Mouse (Mus musculus) hindbrain, embryonic 10.5 days (tissue): Measurements from ENCODE around the gene Mboat7. TPM values are rescaled to one million over a fixed set of nuclear protein-coding genes. Genes with fewer than 3 reads are reported as not detected.

Experiments used
- DNase-seq: peaks from one replicate; pipeline ENCODE4 v3.0.0-alpha.2; 2017; ENCODE audit warnings: low spot score
- H3K27ac ChIP-seq: fragments of 300-500 bp; sonication (generic); 2 replicates; pipeline ENCODE4 v1.5.1; 2016; ENCODE audit warnings: mild to moderate bottlenecking, moderate library complexity
- H3K27me3 ChIP-seq: fragments of 300-500 bp; sonication (generic); 2 replicates; pipeline ENCODE4 v1.6.1; 2016; ENCODE audit warnings: mild to moderate bottlenecking; ENCODE audit not compliant: poor library complexity, insufficient read depth, severe bottlenecking
- H3K36me3 ChIP-seq: fragments of 300-500 bp; sonication (generic); 2 replicates; pipeline ENCODE4 v1.6.1; 2016; ENCODE audit warnings: mild to moderate bottlenecking, moderate library complexity
- H3K4me1 ChIP-seq: fragments of 300-500 bp; sonication (generic); replicated peaks from 2 replicates; pipeline ENCODE4 v1.6.1; 2016; ENCODE audit warnings: mild to moderate bottlenecking
- H3K4me3 ChIP-seq: fragments of 300-500 bp; sonication (generic); 2 replicates; pipeline ENCODE4 v1.5.1; 2016; ENCODE audit warnings: mild to moderate bottlenecking, moderate library complexity
- H3K9me3 ChIP-seq: fragments of 300-500 bp; sonication (generic); 2 replicates; pipeline ENCODE4 v1.6.1; 2016; ENCODE audit warnings: mild to moderate bottlenecking, moderate library complexity
- WGBS: fragments of 180-500 bp; shearing (Covaris S2); methylation state at CpG from one replicate; pipeline ENCODE4 v1.1.7; 2016; 5-methylcytosine and 5-hydroxymethylcytosine counted together
- polyA plus RNA-seq: library from polyadenylated mRNA; unstranded; fragments of >200 nt; fragmentation: Nextera tagmentation; extraction: Ambion mirVana; gene quantifications from 2 replicates; pipeline ENCODE4 v1.2.1, GENCODE M21; 2016

Mboat7 gene
- polyA plus RNA-seq, 1 experiment from 2014 or later = 38.9 TPM

DNA sequence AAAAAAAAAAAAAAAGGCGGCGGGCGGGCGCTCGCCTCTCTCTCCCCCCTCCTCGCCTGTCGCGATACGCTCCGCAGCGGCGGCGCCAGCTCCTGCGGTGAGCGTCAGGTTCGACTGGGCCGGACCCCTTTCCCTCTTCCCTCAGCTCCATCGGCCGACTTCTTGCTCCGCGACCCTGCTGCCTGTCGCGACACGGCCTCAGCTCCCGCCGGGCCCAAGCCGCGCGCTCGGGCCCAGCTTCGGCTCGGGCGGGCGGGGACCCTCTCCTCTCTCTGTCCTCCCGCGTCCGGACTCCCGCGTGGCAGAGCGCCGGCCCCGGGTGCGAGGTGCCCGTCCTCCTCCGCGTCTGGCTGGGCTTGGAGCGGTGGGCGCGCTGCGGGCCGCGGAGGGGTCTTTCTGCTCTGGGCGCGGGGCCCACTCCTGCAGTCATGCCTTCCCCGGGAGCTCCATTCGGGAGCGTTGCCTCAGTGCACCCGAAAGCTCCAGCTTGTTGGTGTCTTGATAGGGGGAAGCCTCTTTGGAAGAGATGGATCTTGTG lies 47.8 kb downstream of the Mboat7 start:
- H3K4me3 ChIP-seq = peak overlapping the region; percentile 100
- no peaks in the 10 kb centered on the region for H3K27me3 ChIP-seq
- no peak for DNase-seq
- peaks cover 36% of the 10 kb centered on the region for H3K4me1 ChIP-seq
- under 1% methylated on average over 55 of the region's 58 CpGs for WGBS
- H3K27ac ChIP-seq = peak overlapping the region; percentile 98
- H3K9me3 ChIP-seq = 0 out of 2 replicates have a peak, but pooled peaks cover 3% of the 10 kb centered on the region
- peaks cover 56% of the 10 kb centered on the region for H3K36me3 ChIP-seq

GRCm38 (mm10) chr7:3644672-3645487 lies 48.4 kb downstream of the Mboat7 start, which contains the start of gene Cnot3:
Cnot3 (plus strand) TSS chr7:3645268.
- H3K4me1 ChIP-seq = peaks cover 36% of the 10 kb centered on the region
- WGBS = under 1% methylated on average over 58 of the region's 58 CpGs
- peak within 1 kb of the TSS; percentile 100 for H3K4me3 ChIP-seq
- peaks cover 56% of the 10 kb centered on the region for H3K36me3 ChIP-seq
- DNase-seq = peak; percentile 99
- peak within 1 kb of the TSS; percentile 98 for H3K27ac ChIP-seq
- no peaks in the 10 kb centered on the region for H3K27me3 ChIP-seq
- H3K9me3 ChIP-seq = 0 out of 2 replicates have a peak, but pooled peaks cover 3% of the 10 kb centered on the region

- Histone ChIP-seq H3K36me3 (peaks cover 56% of the 10 kb centered on the region), H3K4me3 (peak overlapping the region; percentile 100)
Observed at GRCm38 (mm10) chr7:3644348-3644671, 49.0 kb downstream of the Mboat7 start.

GRCm38 (mm10) chr7:3643843-3644242 lies 49.5 kb downstream of the Mboat7 start:
- Histone ChIP-seq H3K27ac (peak overlapping the region; percentile 77; the same call in 1 of the 2 replicates), H3K27me3 (no peaks in the 10 kb centered on the region), H3K4me1 (peaks cover 36% of the 10 kb centered on the region), H3K4me3 (peak overlapping the region; percentile 100), H3K9me3 (0 out of 2 replicates have a peak, but pooled peaks cover 3% of the 10 kb centered on the region), H3K36me3 (peaks cover 58% of the 10 kb centered on the region)
- 24% methylated on average over 9 of the region's 9 CpGs for WGBS
- DNase-seq = no peak

More at GRCm38 (mm10) chr7:3644348-3644671, 49.0 kb downstream of the Mboat7 start:
- no peaks in the 10 kb centered on the region for H3K27me3 ChIP-seq
- H3K27ac ChIP-seq = peak overlapping the region; percentile 77
- no peak for DNase-seq
- H3K4me1 ChIP-seq = peaks cover 36% of the 10 kb centered on the region
- 0 out of 2 replicates have a peak, but pooled peaks cover 3% of the 10 kb centered on the region for H3K9me3 ChIP-seq
- WGBS = under 1% methylated on average over 11 of the region's 11 CpGs

GRCm38 (mm10) chr7:3643412-3643811 lies 49.9 kb downstream of the Mboat7 start:
- Histone ChIP-seq H3K27me3 (no peaks in the 10 kb centered on the region), H3K4me3 (peak overlapping the region; percentile 100; the same call in 1 of the 2 replicates), H3K27ac (no peak overlapping the region), H3K4me1 (peaks cover 32% of the 10 kb centered on the region), H3K9me3 (0 out of 2 replicates have a peak, but pooled peaks cover 3% of the 10 kb centered on the region), H3K36me3 (peaks cover 58% of the 10 kb centered on the region)
- DNase-seq = no peak
- 70% methylated on average over 5 of the region's 5 CpGs for WGBS

GRCm38 (mm10) chr7:3630478-3630815 lies 62.9 kb downstream of the Mboat7 start:
- H3K9me3 ChIP-seq = no peaks in the 10 kb centered on the region
- H3K4me1 ChIP-seq = peaks cover 25% of the 10 kb centered on the region
- no peaks in the 10 kb centered on the region for H3K27me3 ChIP-seq
- H3K4me3 ChIP-seq = peak overlapping the region; percentile 83
- 56% methylated on average over 3 of the region's 3 CpGs for WGBS
- no peak for DNase-seq
- H3K27ac ChIP-seq = peak overlapping the region; percentile 89
- H3K36me3 ChIP-seq = peaks cover 56% of the 10 kb centered on the region

GRCm38 (mm10) chr7:3629543-3630477 lies 63.5 kb downstream of the Mboat7 start, which contains the start of the genes Tfpt and Prpf31:
Tfpt (minus strand) TSS chr7:3629929.
Prpf31 (plus strand) TSS chr7:3629985.
- H3K27ac ChIP-seq = peak within 1 kb of the TSS; percentile 89
- 1% methylated on average over 47 of the region's 47 CpGs for WGBS
- H3K4me1 ChIP-seq = peaks cover 25% of the 10 kb centered on the region
- H3K9me3 ChIP-seq = no peaks in the 10 kb centered on the region
- H3K4me3 ChIP-seq = peak within 1 kb of the TSS; percentile 83
- H3K27me3 ChIP-seq = no peaks in the 10 kb centered on the region
- DNase-seq = peak; percentile 95
- peaks cover 52% of the 10 kb centered on the region for H3K36me3 ChIP-seq

GRCm38 (mm10) chr7:3629030-3629429 lies 64.3 kb downstream of the Mboat7 start:
- DNase-seq = no peak
- 38% methylated on average over 4 of the region's 4 CpGs for WGBS
- H3K4me1 ChIP-seq = peaks cover 25% of the 10 kb centered on the region
- peaks cover 52% of the 10 kb centered on the region for H3K36me3 ChIP-seq
- no peaks in the 10 kb centered on the region for H3K27me3 ChIP-seq
- peak overlapping the region; percentile 89 for H3K27ac ChIP-seq
- H3K9me3 ChIP-seq = no peaks in the 10 kb centered on the region
- H3K4me3 ChIP-seq = peak overlapping the region; percentile 83

Other genes with a start within 250 kb of the Mboat7 start
- gene Tarm1, start 190.9 kb downstream of the Mboat7 start, polyA plus RNA-seq = not detected in 2 replicates
- gene Oscar, start 77.4 kb downstream of the Mboat7 start, polyA plus RNA-seq = 0.15 and 0.29 TPM in 2 replicates
- gene Ndufa3, start 76.2 kb downstream of the Mboat7 start, polyA plus RNA-seq = 423 and 441 TPM in 2 replicates
- 31.7 and 41.3 TPM in 2 replicates for gene Tfpt, start 63.6 kb downstream of the Mboat7 start, polyA plus RNA-seq
- 148 and 168 TPM in 2 replicates for gene Prpf31, start 63.5 kb downstream of the Mboat7 start, polyA plus RNA-seq
- 79.6 and 80.4 TPM in 2 replicates for gene Cnot3, start 48.3 kb downstream of the Mboat7 start, polyA plus RNA-seq
- 19.4 and 23.0 TPM in 2 replicates for gene Leng1, start 27.7 kb downstream of the Mboat7 start, polyA plus RNA-seq
- 3.5 and 5.8 TPM in 2 replicates for gene Tmc4, start 16.0 kb downstream of the Mboat7 start, polyA plus RNA-seq
- 269 and 282 TPM in 2 replicates for gene Tsen34, start 660 bp downstream of the Mboat7 start, polyA plus RNA-seq
- 1,151 and 1,302 TPM in 2 replicates for gene Rps9, start 10.5 kb upstream of the Mboat7 start, polyA plus RNA-seq
- gene Pirb, start 26.9 kb upstream of the Mboat7 start, polyA plus RNA-seq = 0.07 and 0.38 TPM in 2 replicates
- gene Gm15448, start 132.2 kb upstream of the Mboat7 start, polyA plus RNA-seq = not detected in 2 replicates
- not detected in 2 replicates for gene Pira2, start 151.5 kb upstream of the Mboat7 start, polyA plus RNA-seq
- gene Gm14548, start 204.6 kb upstream of the Mboat7 start, polyA plus RNA-seq = not detected in 2 replicates
- not detected in 2 replicates for gene Lilra6, start 222.0 kb upstream of the Mboat7 start, polyA plus RNA-seq